Mouse (Mus musculus): Measurements from ENCODE around the gene Hltf.

Hltf gene

GRCm38 (mm10) chr3:20146884-20147395 lies 89.3 kb downstream of the Hltf start:
- DNase-seq (ENCODE audit: low spot score) = no peak

DNA sequence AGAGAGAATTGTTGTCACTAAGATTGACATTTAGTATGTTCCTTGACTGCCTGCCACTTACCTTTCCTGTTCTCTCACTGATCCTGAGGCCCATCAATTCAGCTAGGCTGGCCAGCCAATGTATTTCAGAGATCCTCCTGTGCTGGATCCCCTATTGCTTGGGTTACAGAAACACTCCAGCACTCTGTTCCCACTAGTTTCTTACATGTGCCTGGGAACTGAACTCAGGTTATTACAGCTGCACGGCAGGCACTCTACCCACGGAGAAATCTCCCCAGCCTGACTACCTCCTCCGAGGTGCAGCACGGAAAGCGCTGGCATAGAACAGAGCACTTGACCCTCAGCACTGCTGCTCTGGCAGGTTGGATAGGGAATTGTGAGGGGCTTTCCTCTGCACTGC lies 90.0 kb downstream of the Hltf start:
- no peak for DNase-seq (ENCODE audit: low spot score)

DNA sequence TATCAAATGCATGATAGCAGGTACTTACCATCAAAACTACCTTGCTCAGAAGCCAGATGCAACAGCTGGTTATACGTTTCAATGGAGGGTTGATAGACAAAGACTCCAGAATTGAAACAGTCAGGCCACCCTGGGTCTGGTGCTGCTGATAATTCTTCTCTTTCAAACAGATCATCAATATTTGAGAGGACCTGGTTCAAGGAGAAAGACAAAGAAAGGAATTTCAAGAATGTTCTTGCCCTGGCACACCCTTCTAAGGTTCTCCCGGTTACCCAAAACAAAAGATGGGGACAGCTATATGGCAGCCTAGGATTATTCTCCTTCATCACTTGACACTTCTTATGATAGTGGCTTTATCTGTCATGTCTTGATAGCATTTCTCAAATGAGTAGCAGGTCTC lies 92.9 kb downstream of the Hltf start:
- no peak for DNase-seq (ENCODE audit: low spot score)

DNA sequence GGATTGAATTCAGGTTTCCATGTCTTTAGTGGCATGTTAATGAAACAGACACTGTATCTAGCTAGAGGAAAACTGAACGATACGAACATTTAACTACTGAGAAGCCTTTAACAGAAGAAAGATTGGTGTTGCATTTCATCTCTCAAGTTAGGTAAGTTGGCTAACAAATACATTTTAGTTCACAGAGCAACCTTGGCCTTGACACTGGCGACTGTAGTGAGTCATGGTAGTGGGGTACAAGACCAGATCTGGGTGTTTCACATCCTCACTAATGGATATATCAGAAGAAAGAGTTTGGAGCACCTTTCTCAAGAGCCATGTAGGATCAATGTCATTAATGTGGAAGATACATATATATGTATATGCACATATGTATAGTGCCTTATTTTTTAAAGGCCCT lies 94.0 kb downstream of the Hltf start:
- DNase-seq (ENCODE audit: low spot score) = no peak

GRCm38 (mm10) chr3:20154531-20155367 lies 97.1 kb downstream of the Hltf start, which contains the start of gene Gyg:
TSS of gene Gyg (minus strand) at chr3:20155317.
- DNase-seq (ENCODE audit: low spot score) = no peak

GRCm38 (mm10) chr3:20155476-20155875 lies 97.9 kb downstream of the Hltf start:
- no peak for DNase-seq (ENCODE audit: low spot score)

DNA sequence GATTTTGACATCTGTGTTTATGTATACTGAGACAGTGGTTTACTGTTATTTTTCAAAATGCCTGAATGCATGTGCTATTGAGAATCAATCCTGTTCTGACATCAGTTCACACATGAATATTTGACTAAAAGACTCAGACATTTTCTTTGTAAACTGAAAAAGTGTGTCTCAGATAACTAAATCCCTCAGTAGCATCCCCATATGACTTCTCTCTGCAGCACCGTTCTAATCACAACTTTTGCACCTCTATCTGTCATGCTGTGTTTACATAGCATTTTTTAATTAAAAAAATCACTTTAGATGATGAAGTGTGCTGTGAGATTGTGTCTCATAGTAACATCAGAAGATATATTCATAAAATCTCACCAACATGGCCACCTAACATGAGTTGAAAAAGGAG lies 109.9 kb downstream of the Hltf start:
- no peak for DNase-seq (ENCODE audit: low spot score)

Measured in left cerebral cortex, adult 11 months (tissue).